Mouse (Mus musculus) liver, postnatal 0 days (tissue): Measurements from ENCODE around the gene H2afj. TPM values are rescaled to one million over a fixed set of nuclear protein-coding genes. Genes with fewer than 3 reads are reported as not detected.

Experiments
- ATAC-seq: fragments of 200-750 bp; cut with Nextera tagmentation; 2 replicates; pipeline ENCODE4 v1.8.0; 2017; ENCODE audit warnings: mild to moderate bottlenecking, moderate library complexity
- DNase-seq: peaks from one replicate; pipeline ENCODE4 v3.0.0-alpha.2; 2016
- H3K27ac ChIP-seq: fragments of 300-500 bp; sonication (generic); 2 replicates; pipeline ENCODE4 v1.5.1; 2014; ENCODE audit warnings: antibody characterized with exemption, moderate library complexity, mild to moderate bottlenecking, low read depth
- H3K27me3 ChIP-seq: fragments of 300-500 bp; sonication (generic); 2 replicates; pipeline ENCODE4 v1.6.1; 2014; ENCODE audit warnings: low read length, control low read depth, mixed read lengths; ENCODE audit not compliant: insufficient read depth
- H3K36me3 ChIP-seq: fragments of 300-500 bp; sonication (generic); replicated peaks from 2 replicates; pipeline ENCODE4 v1.6.1; 2014; ENCODE audit warnings: mild to moderate bottlenecking, control low read depth, low read length, moderate library complexity, mixed read lengths; ENCODE audit not compliant: insufficient read depth
- H3K4me1 ChIP-seq: fragments of 300-500 bp; sonication (generic); 2 replicates; pipeline ENCODE4 v1.6.1; 2014; ENCODE audit warnings: antibody characterized with exemption, mild to moderate bottlenecking, control low read depth; ENCODE audit not compliant: insufficient read depth
- H3K4me2 ChIP-seq: fragments of 300-500 bp; sonication (generic); 2 replicates; pipeline ENCODE4 v1.6.1; 2014; ENCODE audit warnings: low read depth, mild to moderate bottlenecking, low read length, moderate library complexity, mixed read lengths
- H3K4me3 ChIP-seq: fragments of 300-500 bp; sonication (generic); 2 replicates; pipeline ENCODE4 v1.5.1; 2014; ENCODE audit warnings: low read depth, low read length
- H3K9ac ChIP-seq: fragments of 300-500 bp; sonication (generic); replicated peaks from 2 replicates; pipeline ENCODE4 v1.6.1; 2014; ENCODE audit warnings: mild to moderate bottlenecking, moderate library complexity
- H3K9me3 ChIP-seq: fragments of 300-500 bp; sonication (generic); 2 replicates; pipeline ENCODE4 v1.6.1; 2016; ENCODE audit warnings: mild to moderate bottlenecking, control low read depth, low read length, mixed read lengths
- CTCF ChIP-seq: sonication (generic); IDR thresholded peaks from 2 replicates; pipeline ENCODE4 v1.5.1; 2016; ENCODE audit warnings: antibody characterized with exemption, low read depth
- EP300 ChIP-seq: IDR thresholded peaks from 2 replicates; pipeline ENCODE4 v1.6.1; 2016; ENCODE audit warnings: antibody characterized with exemption, low read depth, mild to moderate bottlenecking
- WGBS: fragments of 180-500 bp; shearing (Covaris S2); extraction: QIAGEN DNeasy Blood & Tissue Kit; methylation state at CpG from one replicate; pipeline ENCODE4 v1.1.7; 2014; ENCODE audit not compliant: insufficient replicate concordance; 5-methylcytosine and 5-hydroxymethylcytosine counted together
- polyA plus RNA-seq: library from polyadenylated mRNA; unstranded; fragments of >200 nt; fragmentation: Nextera tagmentation; extraction: Ambion mirVana; gene quantifications from 2 replicates; pipeline ENCODE4 v1.2.1, GENCODE M21; 2015

Gene H2afj
- polyA plus RNA-seq, 1 experiment from 2014 or later = 152 TPM

- no peaks in the 10 kb centered on the region for H3K27me3 ChIP-seq
- H3K9me3 ChIP-seq = no peaks in the 10 kb centered on the region
- DNase-seq (no peak), ATAC-seq (no peak)
- no peak overlapping the region for H3K4me3 ChIP-seq
- no peak overlapping the region for H3K9ac ChIP-seq
- H3K27ac ChIP-seq = no peak overlapping the region
- 94% methylated on average over 18 of the region's 18 CpGs for WGBS
- no peak for TF ChIP-seq CTCF
- no peak for TF ChIP-seq EP300
- H3K36me3 ChIP-seq = peaks cover 88% of the 10 kb centered on the region
- no peak overlapping the region for H3K4me2 ChIP-seq
- H3K4me1 ChIP-seq = no peaks in the 10 kb centered on the region
Measured at GRCm38 (mm10) chr6:136821086-136821485, 13.0 kb downstream of the H2afj start.

- TF ChIP-seq CTCF (no peak), EP300 (no peak)
- H3K27ac ChIP-seq = no peak overlapping the region
- no peaks in the 10 kb centered on the region for H3K27me3 ChIP-seq
- H3K4me3 ChIP-seq = no peak overlapping the region
- peaks cover 51% of the 10 kb centered on the region for H3K36me3 ChIP-seq
- H3K9me3 ChIP-seq = no peaks in the 10 kb centered on the region
- H3K4me1 ChIP-seq = peaks cover 16% of the 10 kb centered on the region
- WGBS = 95% methylated on average over 8 of the region's 8 CpGs
- no peak overlapping the region for H3K4me2 ChIP-seq
- no peak overlapping the region for H3K9ac ChIP-seq
- ATAC-seq = no peak
- DNase-seq = no peak
Measured at GRCm38 (mm10) chr6:136824987-136825386, 16.9 kb downstream of the H2afj start.

GRCm38 (mm10) chr6:136827116-136827515 is 19.1 kb downstream of the H2afj start:
- TF ChIP-seq EP300 = no peak
- no peak for TF ChIP-seq CTCF
- DNase-seq (no peak), ATAC-seq (no peak)
- peak overlapping the region; percentile 89 for H3K4me2 ChIP-seq
- 4% methylated on average over 7 of the region's 7 CpGs for WGBS
- H3K4me1 ChIP-seq = peaks cover 16% of the 10 kb centered on the region
- peak overlapping the region; percentile 90 for H3K27ac ChIP-seq
- peak overlapping the region; percentile 98 for H3K9ac ChIP-seq
- H3K4me3 ChIP-seq = peak overlapping the region; percentile 93
- H3K27me3 ChIP-seq = no peaks in the 10 kb centered on the region
- H3K36me3 ChIP-seq = peaks cover 29% of the 10 kb centered on the region
- no peaks in the 10 kb centered on the region for H3K9me3 ChIP-seq

GRCm38 (mm10) chr6:136827516-136827880 is 19.5 kb downstream of the H2afj start, which contains the start of gene BC049715:
Gene BC049715 (plus strand): TSS chr6:136827626.
- Histone ChIP-seq H3K27me3 (no peaks in the 10 kb centered on the region), H3K9me3 (no peaks in the 10 kb centered on the region), H3K27ac (peak within 1 kb of the TSS; percentile 90), H3K9ac (peak within 1 kb of the TSS; percentile 98), H3K36me3 (peaks cover 27% of the 10 kb centered on the region), H3K4me2 (peak within 1 kb of the TSS; percentile 89), H3K4me3 (peak within 1 kb of the TSS; percentile 93), H3K4me1 (peaks cover 16% of the 10 kb centered on the region)
- DNase-seq = no peak
- peak; percentile 26 for ATAC-seq
- no peak for TF ChIP-seq EP300
- TF ChIP-seq CTCF = no peak
- under 1% methylated on average over 34 of the region's 34 CpGs for WGBS

- H3K9ac ChIP-seq = peak within 1 kb of the TSS; percentile 98
- DNase-seq (peak; percentile 95), ATAC-seq (peak; percentile 100)
- no peaks in the 10 kb centered on the region for H3K27me3 ChIP-seq
- peak; percentile 56; the same call in 1 of the 2 replicates for TF ChIP-seq EP300
- TF ChIP-seq CTCF = peak; percentile 67
- WGBS = under 1% methylated on average over 45 of the region's 45 CpGs
- H3K4me1 ChIP-seq = peaks cover 16% of the 10 kb centered on the region
- peak within 1 kb of the TSS; percentile 90 for H3K27ac ChIP-seq
- no peaks in the 10 kb centered on the region for H3K9me3 ChIP-seq
- H3K4me3 ChIP-seq = peak within 1 kb of the TSS; percentile 93
- H3K36me3 ChIP-seq = peaks cover 21% of the 10 kb centered on the region
- peak within 1 kb of the TSS; percentile 89 for H3K4me2 ChIP-seq
Measured at GRCm38 (mm10) chr6:136827881-136828561, 20.0 kb downstream of the H2afj start, which contains the start of gene Wbp11. Gene Wbp11 (minus strand): TSS chr6:136828233.

GRCm38 (mm10) chr6:136828681-136829080 is 20.6 kb downstream of the H2afj start:
- peaks cover 16% of the 10 kb centered on the region for H3K4me1 ChIP-seq
- peak overlapping the region; percentile 93 for H3K4me3 ChIP-seq
- H3K27ac ChIP-seq = peak overlapping the region; percentile 76
- no peak for TF ChIP-seq CTCF
- no peak for TF ChIP-seq EP300
- ATAC-seq (no peak), DNase-seq (no peak)
- no peak overlapping the region for H3K9ac ChIP-seq
- no peaks in the 10 kb centered on the region for H3K27me3 ChIP-seq
- H3K9me3 ChIP-seq = no peaks in the 10 kb centered on the region
- 31% methylated on average over 4 of the region's 4 CpGs for WGBS
- peaks cover 19% of the 10 kb centered on the region for H3K36me3 ChIP-seq
- H3K4me2 ChIP-seq = peak overlapping the region; percentile 76
